In genomic region chr5:107470600-107471329, GRCm38 (mm10) we compare ENCODE assay signal across 21 mouse cellular contexts. TPM values are rescaled to one million over a fixed set of nuclear protein-coding genes. Genes with fewer than 3 reads are reported as not detected.
DNase-seq lines count a peak whose midpoint lies in the region; TF ChIP-seq lines count a peak whose summit lies in the region.
"Had no signal": no experiment of that assay in that cellular context is flagged by ENCODE, and none has a peak within 500 bp of the region (broad histone marks: within the 10 kb centered on the region; RNA-seq: fewer than 3 reads in every experiment).

No protein-coding gene starts in this region.

- H3K36me3 ChIP-seq in myocyte (ENCODE audit: control insufficient read depth, insufficient read depth) = no peaks in the 10 kb centered on the region
- H3K36me3 ChIP-seq: hindbrain, embryonic 12.5 days had no signal

- H3K79me2 ChIP-seq in myocyte (ENCODE audit: control insufficient read depth, insufficient read depth) = no peaks in the 10 kb centered on the region

- no peak overlapping the region for H3K4me3 ChIP-seq in myocyte
- H3K4me3 ChIP-seq: forebrain, embryonic 13.5 days; gastrocnemius, adult 2 months; hindbrain, embryonic 12.5 days; neural tube, embryonic 12.5 days had no signal

- H3K27me3 ChIP-seq in myocyte (ENCODE audit: control insufficient read depth, insufficient read depth, insufficient read length) = no peaks in the 10 kb centered on the region
- H3K27me3 ChIP-seq: forebrain, embryonic 13.5 days; hindbrain, embryonic 12.5 days; neural tube, embryonic 12.5 days had no signal

- peak; percentile 6 for DNase-seq in adrenal gland, postnatal 25 days
- no peak for DNase-seq in adrenal gland, adult 8-10 months
- peak; percentile 26 to 35 for DNase-seq in spleen, postnatal 10 days (ENCODE audit: low spot score in 2 of 2)
- no peak for DNase-seq in spleen, postnatal 4 days (ENCODE audit: low spot score in 2 of 2)
- peak; percentile 69 for DNase-seq in liver
- no peak for DNase-seq in kidney, postnatal 10 days
- no peak for DNase-seq in gastrocnemius, postnatal 25 days
- DNase-seq: cerebellum, adult 9-11 months; gastrocnemius, adult 2 months; kidney, adult 11 months; kidney, postnatal 36 days; lung, postnatal 36 days had no signal

- no peak for TF ChIP-seq POLR2A in myocyte (IDR thresholded peaks at IDR 0.05; ENCODE audit: insufficient read length, low read depth)

- peak overlapping the region; percentile 53 for H3K4me2 ChIP-seq in myocyte (ENCODE audit: low read depth)
- H3K4me2 ChIP-seq: forebrain, embryonic 13.5 days; hindbrain, embryonic 12.5 days; neural tube, embryonic 12.5 days had no signal

- no peak overlapping the region for H3ac ChIP-seq in myocyte (ENCODE audit: control insufficient read depth, insufficient read length)

TF ChIP-seq in myocyte, 11 proteins besides CTCF, POLR2A, EP300 and RAD21:
- TF ChIP-seq TCF3 (IDR thresholded peaks at IDR 0.05; ENCODE audit: insufficient read length, low read depth) = no peak
- TF ChIP-seq CEBPB (IDR thresholded peaks at IDR 0.05; ENCODE audit: insufficient read depth, poor library complexity, severe bottlenecking) = no peak
- no peak for TF ChIP-seq REST (IDR thresholded peaks at IDR 0.05; ENCODE audit: insufficient read depth, insufficient read length)
- TF ChIP-seq USF1 (IDR thresholded peaks at IDR 0.05; ENCODE audit: low read depth) = no peak
- no peak for TF ChIP-seq SRF (IDR thresholded peaks at IDR 0.05; ENCODE audit: control insufficient read depth, insufficient read length, low read depth)
- TF ChIP-seq MYOD1 (IDR thresholded peaks at IDR 0.05; ENCODE audit: control insufficient read depth in 1 of 3, insufficient read length in 2 of 3, low read depth in 2 of 3) = peak in 2 of 3 experiments; percentile 48 to 57
- peak in 2 of 3 experiments; percentile 56 to 57 for TF ChIP-seq MYOG (IDR thresholded peaks at IDR 0.05; ENCODE audit: control insufficient read depth in 1 of 3, insufficient read depth in 1 of 3, insufficient read length in 2 of 3, low read depth in 2 of 3)
TF ChIP-seq in myocyte: peak in this region for 2.

RNA-seq across cellular contexts. Expression of gene Btbd8, which starts 33.0 kb away (rescaled TPM):
- 6.6 and 11.1 TPM in 2 replicates for total RNA-seq in adrenal gland, postnatal 25 days (2021)
- total RNA-seq in adrenal gland, adult 8-10 months (2022) = 10 to 100 TPM in 1 of 4 experiments, 1 to 10 TPM in 3; 5.1 to 11.5 (median 8.9) TPM
- 0.62 TPM for polyA plus RNA-seq in myocyte (2012; fragmentation: generic; extraction: Trizol)
- 10 to 100 TPM in 1 of 2 experiments, 1 to 10 TPM in 1; 8.7 to 10.8 TPM for total RNA-seq in gastrocnemius, postnatal 25 days (2021)

RNA-seq across cellular contexts. Expression of gene Gm42669, which starts 36.7 kb away (rescaled TPM):
- total RNA-seq in adrenal gland, postnatal 25 days (2021) = not detected in 2 replicates
- total RNA-seq in adrenal gland, adult 8-10 months (2022) = under 1 TPM in 2 of 4 experiments, not detected in 2; 0.12 to 0.19 TPM
- 0.02 TPM for polyA plus RNA-seq in myocyte (2012; fragmentation: generic; extraction: Trizol)
- not detected for total RNA-seq in gastrocnemius, postnatal 25 days (2021)
- polyA plus RNA-seq: small intestine, adult 2 months had no signal

RNA-seq across cellular contexts. Expression of gene Lpcat2b, which starts 39.4 kb away (rescaled TPM):
- total RNA-seq in adrenal gland, postnatal 25 days (2021) = not detected in 2 replicates
- total RNA-seq in adrenal gland, adult 8-10 months (2022) = not detected
- polyA plus RNA-seq in myocyte (2012; fragmentation: generic; extraction: Trizol) = not detected
- not detected for total RNA-seq in gastrocnemius, postnatal 25 days (2021)
- total RNA-seq: gastrocnemius, adult 2 months had no signal
- polyA plus RNA-seq: activated CD4-positive, CD25-positive, alpha-beta regulatory T cell, adult 4 months; embryonic facial prominence, embryonic 11.5 days; forebrain, embryonic 13.5 days; hindbrain, embryonic 12.5 days; limb, embryonic 14.5 days; midbrain, embryonic 16.5 days; neural tube, embryonic 12.5 days; small intestine, adult 2 months had no signal

Comparison
In these comparisons a context has a peak if more than half of its experiments do, and no peak if none do; other contexts are left out.
1. DNase-seq: peak in adrenal gland, postnatal 25 days (single experiment), spleen, postnatal 10 days (2 of 2) and liver (single experiment); none in adrenal gland, adult 8-10 months (single experiment), spleen, postnatal 4 days (0 of 2), kidney, postnatal 10 days (single experiment) and gastrocnemius, postnatal 25 days (single experiment).